Mouse (Mus musculus): ENCODE measurements around the gene Nhlrc4. TPM values are rescaled to one million over a fixed set of nuclear protein-coding genes. Genes with fewer than 3 reads are reported as not detected.

Nhlrc4 gene
- polyA plus RNA-seq, 1 experiment from 2014 or later = 0.15 TPM

- Histone ChIP-seq H3K9me3 (no peaks in the 10 kb centered on the region), H3K4me3 (no peak overlapping the region), H3K27ac (no peak overlapping the region), H3K4me1 (peaks cover 7% of the 10 kb centered on the region), H3K27me3 (ENCODE audit: insufficient read depth, poor library complexity, severe bottlenecking) (no peaks in the 10 kb centered on the region), H3K36me3 (peaks cover 17% of the 10 kb centered on the region)
- no peak for DNase-seq (ENCODE audit: low spot score)
- WGBS = 94% methylated on average over 9 of the region's 9 CpGs
Observed at GRCm38 (mm10) chr17:25970448-25970847, 25.7 kb upstream of the Nhlrc4 start.

GRCm38 (mm10) chr17:25968176-25968575 lies 23.4 kb upstream of the Nhlrc4 start:
- H3K36me3 ChIP-seq = peaks cover 34% of the 10 kb centered on the region
- no peaks in the 10 kb centered on the region for H3K27me3 ChIP-seq (ENCODE audit: insufficient read depth, poor library complexity, severe bottlenecking)
- WGBS = 80% methylated on average over 1 of the region's 1 CpGs
- H3K27ac ChIP-seq = no peak overlapping the region
- no peaks in the 10 kb centered on the region for H3K9me3 ChIP-seq
- no peak for DNase-seq (ENCODE audit: low spot score)
- peaks cover 6% of the 10 kb centered on the region for H3K4me1 ChIP-seq
- H3K4me3 ChIP-seq = no peak overlapping the region

GRCm38 (mm10) chr17:25967652-25968051 lies 22.9 kb upstream of the Nhlrc4 start:
- Histone ChIP-seq H3K4me1 (peaks cover under 1% of the 10 kb centered on the region), H3K36me3 (peaks cover 35% of the 10 kb centered on the region), H3K27ac (no peak overlapping the region), H3K27me3 (ENCODE audit: insufficient read depth, poor library complexity, severe bottlenecking) (no peaks in the 10 kb centered on the region), H3K4me3 (no peak overlapping the region), H3K9me3 (no peaks in the 10 kb centered on the region)
- no peak for DNase-seq (ENCODE audit: low spot score)
- 74% methylated on average over 3 of the region's 3 CpGs for WGBS

GRCm38 (mm10) chr17:25964271-25964670 lies 19.5 kb upstream of the Nhlrc4 start:
- no peak overlapping the region for H3K4me3 ChIP-seq
- WGBS = 84% methylated on average over 7 of the region's 7 CpGs
- no peak overlapping the region for H3K27ac ChIP-seq
- H3K4me1 ChIP-seq = no peaks in the 10 kb centered on the region
- no peaks in the 10 kb centered on the region for H3K27me3 ChIP-seq (ENCODE audit: insufficient read depth, poor library complexity, severe bottlenecking)
- no peaks in the 10 kb centered on the region for H3K9me3 ChIP-seq
- no peak for DNase-seq (ENCODE audit: low spot score)
- H3K36me3 ChIP-seq = peaks cover 64% of the 10 kb centered on the region

GRCm38 (mm10) chr17:25962413-25962905 lies 17.7 kb upstream of the Nhlrc4 start:
- Histone ChIP-seq H3K27me3 (ENCODE audit: insufficient read depth, poor library complexity, severe bottlenecking) (no peaks in the 10 kb centered on the region), H3K9me3 (no peaks in the 10 kb centered on the region), H3K36me3 (peaks cover 82% of the 10 kb centered on the region), H3K4me3 (no peak overlapping the region), H3K27ac (no peak overlapping the region), H3K4me1 (no peaks in the 10 kb centered on the region)
- no peak for DNase-seq (ENCODE audit: low spot score)
- WGBS = 93% methylated on average over 7 of the region's 7 CpGs

GRCm38 (mm10) chr17:25961566-25961965 lies 16.8 kb upstream of the Nhlrc4 start:
- Histone ChIP-seq H3K9me3 (no peaks in the 10 kb centered on the region), H3K36me3 (peaks cover 83% of the 10 kb centered on the region), H3K4me3 (no peak overlapping the region), H3K27ac (no peak overlapping the region), H3K4me1 (no peaks in the 10 kb centered on the region; the same call in 1 of the 2 replicates), H3K27me3 (ENCODE audit: insufficient read depth, poor library complexity, severe bottlenecking) (no peaks in the 10 kb centered on the region)
- WGBS = 87% methylated on average over 5 of the region's 5 CpGs
- DNase-seq (ENCODE audit: low spot score) = peak; percentile 92

GRCm38 (mm10) chr17:25959630-25960467 lies 15.1 kb upstream of the Nhlrc4 start:
- H3K4me3 ChIP-seq = no peak overlapping the region
- H3K4me1 ChIP-seq = no peaks in the 10 kb centered on the region; the same call in 1 of the 2 replicates
- H3K9me3 ChIP-seq = no peaks in the 10 kb centered on the region
- peaks cover 73% of the 10 kb centered on the region for H3K36me3 ChIP-seq
- DNase-seq (ENCODE audit: low spot score) = no peak
- peaks cover 1% of the 10 kb centered on the region for H3K27me3 ChIP-seq (ENCODE audit: insufficient read depth, poor library complexity, severe bottlenecking)
- WGBS = 90% methylated on average over 23 of the region's 23 CpGs
- peak overlapping the region; percentile 31; the same call in 1 of the 2 replicates for H3K27ac ChIP-seq

- Histone ChIP-seq H3K27me3 (ENCODE audit: insufficient read depth, poor library complexity, severe bottlenecking) (peaks cover 9% of the 10 kb centered on the region), H3K36me3 (peaks cover 64% of the 10 kb centered on the region), H3K9me3 (no peaks in the 10 kb centered on the region), H3K27ac (no peak overlapping the region), H3K4me1 (no peaks in the 10 kb centered on the region; the same call in 1 of the 2 replicates), H3K4me3 (no peak overlapping the region)
- 90% methylated on average over 11 of the region's 11 CpGs for WGBS
- DNase-seq (ENCODE audit: low spot score) = no peak
Observed at GRCm38 (mm10) chr17:25958771-25959494, 14.2 kb upstream of the Nhlrc4 start.

GRCm38 (mm10) chr17:25957586-25958051 lies 12.9 kb upstream of the Nhlrc4 start:
- 88% methylated on average over 14 of the region's 14 CpGs for WGBS
- DNase-seq (ENCODE audit: low spot score) = no peak
- no peak overlapping the region for H3K27ac ChIP-seq
- H3K27me3 ChIP-seq (ENCODE audit: insufficient read depth, poor library complexity, severe bottlenecking) = peaks cover 22% of the 10 kb centered on the region
- peaks cover 52% of the 10 kb centered on the region for H3K36me3 ChIP-seq
- no peaks in the 10 kb centered on the region; the same call in 1 of the 2 replicates for H3K4me1 ChIP-seq
- no peaks in the 10 kb centered on the region for H3K9me3 ChIP-seq
- no peak overlapping the region for H3K4me3 ChIP-seq

- H3K4me1 ChIP-seq = peaks cover 9% of the 10 kb centered on the region
- H3K27me3 ChIP-seq (ENCODE audit: insufficient read depth, poor library complexity, severe bottlenecking) = peaks cover 32% of the 10 kb centered on the region
- 75% methylated on average over 7 of the region's 7 CpGs for WGBS
- no peaks in the 10 kb centered on the region for H3K9me3 ChIP-seq
- DNase-seq (ENCODE audit: low spot score) = no peak
- no peak overlapping the region for H3K4me3 ChIP-seq
- H3K36me3 ChIP-seq = peaks cover 43% of the 10 kb centered on the region
- H3K27ac ChIP-seq = no peak overlapping the region
Observed at GRCm38 (mm10) chr17:25956631-25957030, 11.9 kb upstream of the Nhlrc4 start.

- WGBS = 77% methylated on average over 7 of the region's 7 CpGs
- Histone ChIP-seq H3K27me3 (ENCODE audit: insufficient read depth, poor library complexity, severe bottlenecking) (peaks cover 36% of the 10 kb centered on the region), H3K4me3 (no peak overlapping the region), H3K27ac (no peak overlapping the region), H3K4me1 (peaks cover 13% of the 10 kb centered on the region), H3K9me3 (no peaks in the 10 kb centered on the region), H3K36me3 (peaks cover 39% of the 10 kb centered on the region)
- no peak for DNase-seq (ENCODE audit: low spot score)
Observed at GRCm38 (mm10) chr17:25956201-25956600, 11.4 kb upstream of the Nhlrc4 start.

- Histone ChIP-seq H3K9me3 (no peaks in the 10 kb centered on the region), H3K4me3 (no peak overlapping the region), H3K27ac (no peak overlapping the region), H3K27me3 (ENCODE audit: insufficient read depth, poor library complexity, severe bottlenecking) (peaks cover 41% of the 10 kb centered on the region), H3K36me3 (peaks cover 35% of the 10 kb centered on the region), H3K4me1 (peaks cover 18% of the 10 kb centered on the region)
- no peak for DNase-seq (ENCODE audit: low spot score)
- WGBS = 55% methylated on average over 3 of the region's 3 CpGs
Observed at GRCm38 (mm10) chr17:25955736-25956135, 11.0 kb upstream of the Nhlrc4 start.

GRCm38 (mm10) chr17:25954671-25955070 lies 9.9 kb upstream of the Nhlrc4 start:
- 77% methylated on average over 2 of the region's 2 CpGs for WGBS
- peaks cover 24% of the 10 kb centered on the region for H3K36me3 ChIP-seq
- H3K9me3 ChIP-seq = no peaks in the 10 kb centered on the region
- no peak overlapping the region for H3K27ac ChIP-seq
- DNase-seq (ENCODE audit: low spot score) = no peak
- peaks cover 51% of the 10 kb centered on the region for H3K27me3 ChIP-seq (ENCODE audit: insufficient read depth, poor library complexity, severe bottlenecking)
- H3K4me1 ChIP-seq = peaks cover 21% of the 10 kb centered on the region
- H3K4me3 ChIP-seq = no peak overlapping the region
